Mouse (Mus musculus) megakaryocyte, adult 5-6 weeks (primary cell): ENCODE data around the gene Il13ra1. TPM values are rescaled to one million over a fixed set of nuclear protein-coding genes. Genes with fewer than 3 reads are reported as not detected.

Source experiments
- ATAC-seq: 2 replicates; pipeline ENCODE4 v1.8.0; 2016; ENCODE audit warnings: mild to moderate bottlenecking, inconsistent platforms; ENCODE audit not compliant: poor library complexity, severe bottlenecking
- total RNA-seq, 2 experiments: library from RNA; stranded (forward) in 1 of 2; stranded (reverse) in 1 of 2; fragments of 153-499, 151-499 nt in 1 of 2; fragments of 221-1000, 200-1000 nt in 1 of 2; gene quantifications; 2 replicates each; pipeline versions ENCODE4 v1.2.3 to v1.2.4; 2015 to 2017

The Il13ra1 gene
- 35.5 and 36.7 TPM in 2 replicates for total RNA-seq (2015)
- total RNA-seq (2017), result 33.8 and 34.1 TPM in 2 replicates

- ATAC-seq, result peak; percentile 82
Measured at GRCm38 (mm10) chrX:36111622-36112421, at the start of gene Il13ra1. TSS of gene Il13ra1 (plus strand) at chrX:36112110.

- no peak for ATAC-seq
Measured at GRCm38 (mm10) chrX:36073997-36074396, 37.9 kb upstream of the Il13ra1 start.

- ATAC-seq, result no peak
Measured at GRCm38 (mm10) chrX:36077164-36077563, 34.7 kb upstream of the Il13ra1 start.

- peak; percentile 99 for ATAC-seq
Measured at GRCm38 (mm10) chrX:36082917-36083316, 29.0 kb upstream of the Il13ra1 start.

GRCm38 (mm10) chrX:36088464-36089256 is 23.2 kb upstream of the Il13ra1 start:
- ATAC-seq, result peak; percentile 76

GRCm38 (mm10) chrX:36100883-36101282 is 11.0 kb upstream of the Il13ra1 start:
- peak; percentile 94 for ATAC-seq

- peak; percentile 75 for ATAC-seq
Measured at GRCm38 (mm10) chrX:36101318-36101717, 10.6 kb upstream of the Il13ra1 start.

- ATAC-seq, result peak; percentile 43; the same call in 1 of the 2 replicates
Measured at GRCm38 (mm10) chrX:36108601-36109000, 3.3 kb upstream of the Il13ra1 start.

- ATAC-seq, result peak; percentile 43
Measured at GRCm38 (mm10) chrX:36112422-36112750, 476 bp downstream of the Il13ra1 start.

GRCm38 (mm10) chrX:36115171-36115570 is 3.3 kb downstream of the Il13ra1 start:
- ATAC-seq, result no peak

- ATAC-seq, result peak; percentile 96
Measured at GRCm38 (mm10) chrX:36129037-36129770, 17.3 kb downstream of the Il13ra1 start.

GRCm38 (mm10) chrX:36129771-36130108 is 17.8 kb downstream of the Il13ra1 start:
- ATAC-seq, result peak; percentile 70

- no peak for ATAC-seq
Measured at GRCm38 (mm10) chrX:36136346-36136745, 24.4 kb downstream of the Il13ra1 start.

- no peak for ATAC-seq
Measured at GRCm38 (mm10) chrX:36141994-36142639, 30.2 kb downstream of the Il13ra1 start.

GRCm38 (mm10) chrX:36146746-36147145 is 34.8 kb downstream of the Il13ra1 start:
- ATAC-seq, result no peak

- no peak for ATAC-seq
Measured at GRCm38 (mm10) chrX:36150100-36150499, 38.2 kb downstream of the Il13ra1 start.

GRCm38 (mm10) chrX:36156677-36157076 is 44.8 kb downstream of the Il13ra1 start:
- ATAC-seq, result no peak

- ATAC-seq, result no peak
Measured at GRCm38 (mm10) chrX:36161567-36161966, 49.7 kb downstream of the Il13ra1 start.

GRCm38 (mm10) chrX:36183625-36184024 is 71.7 kb downstream of the Il13ra1 start:
- peak; percentile 72 for ATAC-seq

- no peak for ATAC-seq
Measured at GRCm38 (mm10) chrX:36186036-36186435, 74.1 kb downstream of the Il13ra1 start.

- no peak for ATAC-seq
Measured at GRCm38 (mm10) chrX:36186443-36186842, 74.5 kb downstream of the Il13ra1 start.
